Mouse (Mus musculus) stomach, postnatal 0 days (tissue): Measurements from ENCODE around the gene Hspa14. TPM values are rescaled to one million over a fixed set of nuclear protein-coding genes. Genes with fewer than 3 reads are reported as not detected.

Experiments used
- ATAC-seq: fragments of 200-750 bp; cut with Nextera tagmentation; 2 replicates; pipeline ENCODE4 v1.8.0; 2017; ENCODE audit not compliant: low FRiP score, low TSS enrichment
- DNase-seq: peaks from one replicate; pipeline ENCODE4 v3.0.0-alpha.2; 2016; ENCODE audit warnings: low spot score
- H3K27ac ChIP-seq: fragments of 300-500 bp; sonication (generic); replicated peaks from 2 replicates; pipeline ENCODE4 v1.5.1; 2014; ENCODE audit warnings: mild to moderate bottlenecking, control low read depth
- H3K27me3 ChIP-seq: fragments of 300-500 bp; sonication (generic); 2 replicates; pipeline ENCODE4 v1.6.1; 2014; ENCODE audit warnings: low read length; ENCODE audit not compliant: control insufficient read depth, insufficient read depth
- H3K36me3 ChIP-seq: fragments of 300-500 bp; sonication (generic); 2 replicates; pipeline ENCODE4 v1.6.1; 2014; ENCODE audit warnings: low read length, mixed read lengths; ENCODE audit not compliant: control insufficient read depth, insufficient read depth
- H3K4me1 ChIP-seq: fragments of 300-500 bp; sonication (generic); replicated peaks from 2 replicates; pipeline ENCODE4 v1.6.1; 2014; ENCODE audit warnings: antibody characterized with exemption; ENCODE audit not compliant: control insufficient read depth, insufficient read depth
- H3K4me2 ChIP-seq: fragments of 300-500 bp; sonication (generic); replicated peaks from 2 replicates; pipeline ENCODE4 v1.6.1; 2014; ENCODE audit warnings: low read depth, mild to moderate bottlenecking, control low read depth, moderate library complexity
- H3K4me3 ChIP-seq: fragments of 300-500 bp; sonication (generic); 2 replicates; pipeline ENCODE4 v1.5.1; 2014; ENCODE audit warnings: low read depth, low read length, control low read depth
- H3K9ac ChIP-seq: fragments of 300-500 bp; sonication (generic); 2 replicates; pipeline ENCODE4 v1.6.1; 2014; ENCODE audit warnings: mild to moderate bottlenecking, low read length, control low read depth, mixed read lengths
- H3K9me3 ChIP-seq: fragments of 300-500 bp; sonication (generic); 2 replicates; pipeline ENCODE4 v1.6.1; 2016; ENCODE audit warnings: low read length; ENCODE audit not compliant: control insufficient read depth
- CTCF ChIP-seq: IDR thresholded peaks from 2 replicates; pipeline ENCODE4 v1.5.1; 2016; ENCODE audit warnings: antibody characterized with exemption, low read depth, mild to moderate bottlenecking, moderate library complexity
- EP300 ChIP-seq: optimal IDR thresholded peaks from 2 replicates; pipeline ENCODE3; 2016; ENCODE audit warnings: antibody characterized with exemption
- WGBS: fragments of 180-500 bp; shearing (Covaris S2); extraction: QIAGEN DNeasy Blood & Tissue Kit; methylation state at CpG from one replicate; pipeline ENCODE4 v1.1.7; 2014; 5-methylcytosine and 5-hydroxymethylcytosine counted together
- polyA plus RNA-seq: library from polyadenylated mRNA; unstranded; fragments of >200 nt; fragmentation: Nextera tagmentation; extraction: Ambion mirVana; gene quantifications from 2 replicates; pipeline ENCODE4 v1.2.1, GENCODE M21; 2015

Gene Hspa14
- polyA plus RNA-seq: 44.1 and 46.8 TPM in 2 replicates

GRCm38 (mm10) chr2:3512552-3513454, at the start of gene Hspa14, which contains the start of the genes Gm45902 and Cdnf:
TSS of gene Hspa14 (minus strand) at chr2:3512814.
TSS of gene Gm45902 (minus strand) at chr2:3512790.
TSS of gene Cdnf (plus strand) at chr2:3513030.
- Histone ChIP-seq H3K27ac (peak within 1 kb of the TSS; percentile 85), H3K4me2 (peak within 1 kb of the TSS; percentile 77), H3K4me3 (peak within 1 kb of the TSS; percentile 71), H3K4me1 (no peaks in the 10 kb centered on the region), H3K9ac (peak within 1 kb of the TSS; percentile 77), H3K36me3 (no peaks in the 10 kb centered on the region; the same call in 1 of the 2 replicates), H3K9me3 (no peaks in the 10 kb centered on the region), H3K27me3 (no peaks in the 10 kb centered on the region)
- TF ChIP-seq EP300: no peak
- TF ChIP-seq CTCF: peak; percentile 33; the same call in 1 of the 2 replicates
- DNase-seq: peak; percentile 96
- under 1% methylated on average over 60 of the region's 60 CpGs for WGBS
- ATAC-seq: peak; percentile 100

- peak; percentile 59 for DNase-seq
- TF ChIP-seq CTCF: peak; percentile 92
- no peak for TF ChIP-seq EP300
These were observed 34.0 kb upstream of the Hspa14 start for GRCm38 (mm10) chr2:3546588-3546987.

GRCm38 (mm10) chr2:3546055-3546454, 33.4 kb upstream of the Hspa14 start:
- ATAC-seq (peak; percentile 71), DNase-seq (no peak)
- Histone ChIP-seq H3K36me3 (no peaks in the 10 kb centered on the region), H3K9ac (no peak overlapping the region), H3K4me3 (no peak overlapping the region), H3K27me3 (no peaks in the 10 kb centered on the region), H3K9me3 (no peaks in the 10 kb centered on the region), H3K27ac (no peak overlapping the region), H3K4me1 (no peaks in the 10 kb centered on the region), H3K4me2 (no peak overlapping the region)
- 39% methylated on average over 2 of the region's 2 CpGs for WGBS
- TF ChIP-seq EP300 (no peak), CTCF (no peak)

More at GRCm38 (mm10) chr2:3546588-3546987, 34.0 kb upstream of the Hspa14 start:
- no peaks in the 10 kb centered on the region for H3K4me1 ChIP-seq
- no peaks in the 10 kb centered on the region for H3K36me3 ChIP-seq
- no peaks in the 10 kb centered on the region for H3K9me3 ChIP-seq
- H3K27me3 ChIP-seq: no peaks in the 10 kb centered on the region
- H3K9ac ChIP-seq: no peak overlapping the region
- no peak overlapping the region for H3K27ac ChIP-seq
- H3K4me2 ChIP-seq: no peak overlapping the region
- peak; percentile 51; the same call in 1 of the 2 replicates for ATAC-seq
- H3K4me3 ChIP-seq: no peak overlapping the region
- 1% methylated on average over 4 of the region's 4 CpGs for WGBS

GRCm38 (mm10) chr2:3541307-3542079, 28.9 kb upstream of the Hspa14 start:
- Histone ChIP-seq H3K36me3 (no peaks in the 10 kb centered on the region), H3K27ac (no peak overlapping the region), H3K9me3 (no peaks in the 10 kb centered on the region), H3K4me3 (no peak overlapping the region), H3K9ac (no peak overlapping the region), H3K4me1 (no peaks in the 10 kb centered on the region), H3K27me3 (no peaks in the 10 kb centered on the region), H3K4me2 (no peak overlapping the region)
- no peak for ATAC-seq
- 34% methylated on average over 9 of the region's 9 CpGs for WGBS
- TF ChIP-seq CTCF (no peak), EP300 (no peak)
- no peak for DNase-seq

- no peaks in the 10 kb centered on the region for H3K9me3 ChIP-seq
- no peak for DNase-seq
- no peak for TF ChIP-seq EP300
- no peak for TF ChIP-seq CTCF
- H3K4me3 ChIP-seq: no peak overlapping the region
- 75% methylated on average over 6 of the region's 6 CpGs for WGBS
- H3K9ac ChIP-seq: no peak overlapping the region
- no peak overlapping the region for H3K4me2 ChIP-seq
- no peaks in the 10 kb centered on the region for H3K27me3 ChIP-seq
- no peaks in the 10 kb centered on the region for H3K36me3 ChIP-seq
- no peak for ATAC-seq
- no peak overlapping the region for H3K27ac ChIP-seq
- no peaks in the 10 kb centered on the region for H3K4me1 ChIP-seq
These were observed 13.7 kb upstream of the Hspa14 start for GRCm38 (mm10) chr2:3526288-3526687.
